Mouse (Mus musculus) G1E (cell line): ENCODE data around the gene Nfatc2.

Experiments used
- CTCF ChIP-seq: IDR thresholded peaks from 2 replicates; pipeline ENCODE4 v1.5.1; 2012; ENCODE audit warnings: low read depth, low read length, inconsistent platforms, mixed read lengths
- GATA1 ChIP-seq: IDR thresholded peaks from 2 replicates; pipeline ENCODE4 v1.6.1; 2012; ENCODE audit warnings: borderline replicate concordance, low read length, inconsistent platforms, mixed read lengths
- GATA2 ChIP-seq: IDR thresholded peaks from 2 replicates; pipeline ENCODE4 v1.6.1; 2012; ENCODE audit warnings: low read depth, low read length, inconsistent platforms, borderline replicate concordance
- TAL1 ChIP-seq: conservative IDR thresholded peaks from 2 replicates; pipeline ENCODE4 v1.6.1; 2012; ENCODE audit warnings: low read depth, low read length, inconsistent platforms, mixed read lengths

GRCm38 (mm10) chr2:168451714-168452708, 149.4 kb downstream of the Nfatc2 start:
- TF ChIP-seq CTCF (no peak), TAL1 (no peak), GATA1 (no peak), GATA2 (no peak)
